Mouse (Mus musculus): ENCODE results near the gene Bsn. TPM values are rescaled to one million over a fixed set of nuclear protein-coding genes. Genes with fewer than 3 reads are reported as not detected.
"Not testable (repeated sequence)": the region's sequence is repeated elsewhere in the genome, so short reads cannot be mapped to it uniquely, and the experiment has no call there.

Gene Bsn
- polyA plus RNA-seq, 1 experiment = 0.83 TPM

GRCm38 (mm10) chr9:108201160-108201559, 11.0 kb upstream of the Bsn start:
- TF ChIP-seq FLI1 (IDR thresholded peaks at IDR 0.05; ENCODE audit: low read length) (0 out of 2 replicates have a peak, but pooled peaks have one; percentile 39), GATA1 (IDR thresholded peaks at IDR 0.05; ENCODE audit: borderline replicate concordance, low read length) (no peak)
- Histone ChIP-seq H3K4me1 (peaks cover 33% of the 10 kb centered on the region), H3K4me3 (replicated peaks) (peak overlapping the region; percentile 75), H3K36me3 (replicated peaks; ENCODE audit: low read length) (no peaks in the 10 kb centered on the region), H3K27me3 (replicated peaks) (peaks cover 17% of the 10 kb centered on the region), H3K9me3 (no peaks in the 10 kb centered on the region)

- H3K36me3 ChIP-seq (replicated peaks; ENCODE audit: low read length) = no peaks in the 10 kb centered on the region
- H3K4me1 ChIP-seq = peaks cover 32% of the 10 kb centered on the region
- H3K27me3 ChIP-seq (replicated peaks) = peaks cover 30% of the 10 kb centered on the region
- TF ChIP-seq GATA1 (IDR thresholded peaks at IDR 0.05; ENCODE audit: borderline replicate concordance, low read length) = no peak
- TF ChIP-seq FLI1 (IDR thresholded peaks at IDR 0.05; ENCODE audit: low read length) = no peak
- H3K9me3 ChIP-seq = no peaks in the 10 kb centered on the region
- no peak overlapping the region for H3K4me3 ChIP-seq (replicated peaks)
Observed at GRCm38 (mm10) chr9:108198621-108199020, 8.4 kb upstream of the Bsn start.

- Histone ChIP-seq H3K4me3 (replicated peaks) (no peak overlapping the region), H3K36me3 (replicated peaks; ENCODE audit: low read length) (no peaks in the 10 kb centered on the region), H3K9me3 (no peaks in the 10 kb centered on the region), H3K27me3 (replicated peaks) (peaks cover 45% of the 10 kb centered on the region), H3K4me1 (peaks cover 23% of the 10 kb centered on the region)
- TF ChIP-seq FLI1 (IDR thresholded peaks at IDR 0.05; ENCODE audit: low read length) = no peak
- TF ChIP-seq GATA1 (IDR thresholded peaks at IDR 0.05; ENCODE audit: borderline replicate concordance, low read length) = no peak
Observed at GRCm38 (mm10) chr9:108196920-108197677, 6.9 kb upstream of the Bsn start.

GRCm38 (mm10) chr9:108196222-108196621, 6.0 kb upstream of the Bsn start:
- peaks cover 19% of the 10 kb centered on the region for H3K4me1 ChIP-seq

GRCm38 (mm10) chr9:108189488-108189786, 747 bp downstream of the Bsn start:
- Histone ChIP-seq H3K4me3 (replicated peaks) (no peak overlapping the region), H3K9me3 (no peaks in the 10 kb centered on the region), H3K27me3 (replicated peaks) (peaks cover 93% of the 10 kb centered on the region), H3K4me1 (peaks cover 11% of the 10 kb centered on the region), H3K36me3 (replicated peaks; ENCODE audit: low read length) (no peaks in the 10 kb centered on the region)
- TF ChIP-seq GATA1 (IDR thresholded peaks at IDR 0.05; ENCODE audit: borderline replicate concordance, low read length) = no peak
- TF ChIP-seq FLI1 (IDR thresholded peaks at IDR 0.05; ENCODE audit: low read length) = no peak

More at GRCm38 (mm10) chr9:108196222-108196621, 6.0 kb upstream of the Bsn start:
- H3K27me3 ChIP-seq (replicated peaks) = peaks cover 53% of the 10 kb centered on the region
- H3K36me3 ChIP-seq (replicated peaks; ENCODE audit: low read length); H3K9me3 ChIP-seq; H3K4me3 ChIP-seq (replicated peaks): not testable (repeated sequence)

- H3K36me3 ChIP-seq (replicated peaks; ENCODE audit: low read length) = no peaks in the 10 kb centered on the region
- TF ChIP-seq GATA1 (IDR thresholded peaks at IDR 0.05; ENCODE audit: borderline replicate concordance, low read length) (no peak), FLI1 (IDR thresholded peaks at IDR 0.05; ENCODE audit: low read length) (no peak)
- H3K9me3 ChIP-seq = no peaks in the 10 kb centered on the region
- H3K27me3 ChIP-seq (replicated peaks) = peaks cover 90% of the 10 kb centered on the region
- H3K4me1 ChIP-seq = peaks cover 11% of the 10 kb centered on the region
- H3K4me3 ChIP-seq (replicated peaks) = no peak overlapping the region
Observed at GRCm38 (mm10) chr9:108189023-108189422, 1.2 kb downstream of the Bsn start.

GRCm38 (mm10) chr9:108188511-108188910, 1.7 kb downstream of the Bsn start:
- Histone ChIP-seq H3K4me1 (peaks cover 11% of the 10 kb centered on the region), H3K9me3 (no peaks in the 10 kb centered on the region), H3K4me3 (replicated peaks) (no peak overlapping the region), H3K27me3 (replicated peaks) (peaks cover 88% of the 10 kb centered on the region), H3K36me3 (replicated peaks; ENCODE audit: low read length) (no peaks in the 10 kb centered on the region)
- TF ChIP-seq FLI1 (IDR thresholded peaks at IDR 0.05; ENCODE audit: low read length) (no peak), GATA1 (IDR thresholded peaks at IDR 0.05; ENCODE audit: borderline replicate concordance, low read length) (no peak)

GRCm38 (mm10) chr9:108187616-108188015, 2.6 kb downstream of the Bsn start:
- TF ChIP-seq GATA1 (IDR thresholded peaks at IDR 0.05; ENCODE audit: borderline replicate concordance, low read length) (no peak), FLI1 (IDR thresholded peaks at IDR 0.05; ENCODE audit: low read length) (no peak)
- peaks cover 84% of the 10 kb centered on the region for H3K27me3 ChIP-seq (replicated peaks)
- H3K9me3 ChIP-seq = no peaks in the 10 kb centered on the region
- no peak overlapping the region for H3K4me3 ChIP-seq (replicated peaks)
- H3K36me3 ChIP-seq (replicated peaks; ENCODE audit: low read length) = no peaks in the 10 kb centered on the region
- peaks cover 11% of the 10 kb centered on the region for H3K4me1 ChIP-seq

GRCm38 (mm10) chr9:108185786-108186185, 4.4 kb downstream of the Bsn start:
- H3K36me3 ChIP-seq (replicated peaks; ENCODE audit: low read length) = no peaks in the 10 kb centered on the region
- H3K27me3 ChIP-seq (replicated peaks) = peaks cover 71% of the 10 kb centered on the region
- TF ChIP-seq GATA1 (IDR thresholded peaks at IDR 0.05; ENCODE audit: borderline replicate concordance, low read length) = no peak
- TF ChIP-seq FLI1 (IDR thresholded peaks at IDR 0.05; ENCODE audit: low read length) = no peak
- H3K4me3 ChIP-seq (replicated peaks) = no peak overlapping the region
- no peaks in the 10 kb centered on the region for H3K9me3 ChIP-seq
- H3K4me1 ChIP-seq = peaks cover 14% of the 10 kb centered on the region

GRCm38 (mm10) chr9:108183531-108183994, 6.6 kb downstream of the Bsn start:
- H3K9me3 ChIP-seq = no peaks in the 10 kb centered on the region
- H3K4me3 ChIP-seq (replicated peaks) = no peak overlapping the region
- peaks cover 61% of the 10 kb centered on the region for H3K27me3 ChIP-seq (replicated peaks)
- no peaks in the 10 kb centered on the region for H3K36me3 ChIP-seq (replicated peaks; ENCODE audit: low read length)
- TF ChIP-seq GATA1 (IDR thresholded peaks at IDR 0.05; ENCODE audit: borderline replicate concordance, low read length) = no peak
- TF ChIP-seq FLI1 (IDR thresholded peaks at IDR 0.05; ENCODE audit: low read length) = no peak
- H3K4me1 ChIP-seq = peaks cover 8% of the 10 kb centered on the region
